Mouse (Mus musculus) adrenal gland (tissue): ENCODE data around the gene Tbcd.

Experiments
- intact Hi-C: fragments of 180-260 bp; cut with DNase I; formaldehyde crosslinking; loops from one replicate; pipeline ENCODE4 v1.15.1; 2025
- long read RNA-seq, 2 experiments: library from polyadenylated mRNA; unstranded; transcript quantifications; one replicate each; pipeline ENCODE4 v2.0.0; 2020; ENCODE audit warnings: borderline replicate concordance in 1 of 2; ENCODE audit not compliant: insufficient replicate concordance in 1 of 2

The Tbcd gene
- long read RNA-seq, experiment 1, full-length matches to known transcripts = 2 of 5 reads
- long read RNA-seq, experiment 1, partial matches to known transcripts = 2 of 5 reads
- long read RNA-seq, experiment 1, other reads (novel, unspliced or antisense) = 1 of 5 reads
- long read RNA-seq, experiment 2, partial matches to known transcripts = 0 of 3 reads
- long read RNA-seq, experiment 2, other reads (novel, unspliced or antisense) = 3 of 3 reads

- intact Hi-C loops = no loop called here
Measured at GRCm38 (mm10) chr11:121451753-121452635, at the start of gene Tbcd. TSS of gene Tbcd (plus strand) at chr11:121451949.

DNA sequence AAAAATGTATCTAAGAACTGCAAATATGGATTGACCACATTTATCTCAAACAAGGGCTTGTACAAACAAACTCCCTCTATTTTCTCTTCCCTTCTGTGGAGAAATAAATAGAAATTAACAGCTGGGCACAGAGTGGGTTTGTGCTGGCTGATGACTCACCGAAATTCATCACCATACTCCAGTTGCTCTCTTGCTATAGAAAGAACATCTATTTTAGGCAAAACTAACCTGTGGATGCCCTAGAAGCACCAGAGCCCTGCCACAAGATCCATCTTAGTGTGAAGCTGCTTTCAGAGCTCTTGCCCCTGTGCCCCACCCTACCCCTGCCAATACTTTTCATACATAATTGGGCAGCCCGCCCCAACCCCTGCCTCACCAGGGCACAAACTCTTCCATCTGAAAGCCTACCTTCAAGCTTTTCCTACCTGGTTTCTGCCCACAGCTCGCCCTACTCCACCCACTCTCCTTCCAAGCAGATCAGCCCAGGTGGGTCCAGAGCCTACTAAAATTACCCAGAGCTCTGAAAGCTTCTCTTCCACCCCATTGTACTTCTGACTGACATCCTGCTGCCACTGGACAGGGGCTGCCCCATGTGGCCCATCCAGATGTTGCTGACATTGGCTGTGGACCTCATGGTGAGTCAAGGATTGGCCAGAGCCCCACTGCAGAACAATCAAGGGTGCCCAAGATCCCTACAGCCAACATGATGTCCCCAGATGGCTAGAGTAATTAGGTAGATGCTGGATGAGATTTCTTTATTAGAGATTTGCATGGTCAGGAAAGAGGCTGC is 44.2 kb upstream of the Tbcd start:
- intact Hi-C loops = no loop called here

- intact Hi-C loops = loop anchor here (5.0 kb wide), 1 partner anchor 57 kb away; no protein-coding TSS in a partner anchor
Measured at GRCm38 (mm10) chr11:121414762-121415161, 37.0 kb upstream of the Tbcd start.

DNA sequence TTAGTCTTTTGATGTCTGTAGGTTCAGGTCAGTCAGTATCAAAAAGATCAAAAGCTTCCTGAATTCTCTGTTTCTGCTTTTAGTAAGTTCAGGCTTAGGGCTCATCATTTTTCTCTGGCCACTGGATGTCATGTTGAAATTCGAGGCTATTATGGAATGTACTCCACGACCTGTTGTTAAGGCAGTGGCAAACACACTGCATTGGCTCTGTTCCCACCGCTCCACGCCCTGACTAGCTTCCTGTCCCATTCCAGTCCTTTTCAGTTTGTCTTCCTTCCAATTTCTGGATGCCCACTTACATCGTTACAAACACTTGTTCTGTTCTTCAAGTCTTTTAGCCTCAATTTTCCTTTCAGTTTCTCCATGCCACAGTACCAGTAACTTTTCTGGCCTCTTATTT is 36.4 kb upstream of the Tbcd start:
- intact Hi-C loops = loop anchor here (5.0 kb wide), 1 partner anchor 58 kb away; no protein-coding TSS in a partner anchor

- intact Hi-C loops = loop anchor here (5.0 kb wide), 1 partner anchor 61 kb away; no protein-coding TSS in a partner anchor
Measured at GRCm38 (mm10) chr11:121417971-121418370, 33.8 kb upstream of the Tbcd start.

DNA sequence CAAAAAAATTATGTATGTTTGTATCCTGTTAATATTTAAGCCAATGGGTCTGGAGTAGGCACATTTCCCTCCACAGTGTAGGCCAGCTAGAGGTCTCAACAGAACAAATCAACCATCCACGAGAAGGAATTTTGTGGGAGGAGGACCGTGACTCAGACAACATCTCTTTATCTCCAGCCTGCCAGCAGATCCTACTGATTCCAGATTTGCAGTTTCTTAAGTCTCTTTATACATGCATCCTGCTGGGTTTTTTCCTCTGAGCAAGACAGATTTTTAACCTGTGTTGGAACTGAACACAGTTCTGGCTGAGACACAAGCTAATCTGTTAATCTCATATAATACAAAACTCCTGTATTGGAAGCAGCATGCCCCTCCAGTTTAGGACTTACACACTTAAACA is 32.8 kb upstream of the Tbcd start:
- intact Hi-C loops = loop anchor here (5.0 kb wide), 1 partner anchor 62 kb away; no protein-coding TSS in a partner anchor

DNA sequence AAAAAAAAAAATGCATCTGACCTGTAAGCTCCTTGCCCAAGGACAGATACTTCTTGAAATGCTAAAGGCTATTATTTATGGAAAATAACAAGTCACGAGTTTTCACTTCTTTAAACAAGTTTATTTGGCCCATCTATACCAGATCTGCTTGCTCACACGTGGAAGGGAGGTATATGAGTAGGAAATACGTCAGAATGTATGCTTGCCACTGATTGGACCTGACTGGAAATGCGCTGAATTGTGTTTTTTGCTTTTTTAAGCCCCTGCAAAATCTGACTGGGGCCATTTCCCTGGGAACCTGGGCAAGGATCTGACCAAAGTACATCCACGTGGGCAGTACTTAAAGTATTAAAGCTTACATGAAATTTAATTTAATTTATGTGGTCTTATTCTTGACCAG is 31.4 kb upstream of the Tbcd start:
- intact Hi-C loops = no loop called here

DNA sequence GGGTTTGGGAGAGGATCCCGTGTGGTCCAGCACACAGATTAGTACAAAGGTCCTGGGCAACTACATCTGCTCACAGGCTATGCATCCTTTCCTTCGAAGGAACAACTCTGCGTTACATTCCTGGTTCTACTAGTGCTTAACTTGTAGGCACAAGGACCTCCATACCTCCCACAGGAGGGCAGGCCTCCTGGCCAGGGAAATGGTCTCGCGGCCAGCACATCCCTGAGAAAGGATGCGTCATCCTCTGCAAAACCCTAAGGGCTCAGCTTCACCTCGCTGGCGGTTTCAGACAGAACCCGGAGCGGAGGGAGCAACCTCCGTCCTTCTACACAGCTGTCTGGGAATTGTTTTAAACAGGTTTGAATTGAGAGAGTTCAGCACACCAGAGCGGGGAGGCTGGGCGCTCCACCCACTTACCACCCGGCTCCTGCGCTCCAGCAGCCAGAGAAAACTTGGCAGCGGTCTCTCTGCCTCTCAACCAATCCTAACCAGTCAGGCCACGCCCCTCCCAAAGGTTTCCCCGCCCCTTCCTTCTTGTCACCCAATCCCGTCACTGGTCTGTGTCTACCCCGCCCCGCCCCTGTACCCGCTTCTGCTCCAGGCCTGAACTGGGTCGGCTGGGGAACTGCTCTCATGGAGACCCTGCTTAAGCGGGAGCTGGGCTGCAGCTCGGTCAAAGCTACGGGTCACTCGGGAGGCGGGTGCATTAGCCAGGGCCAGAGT is 30.8 kb upstream of the Tbcd start, which contains the start of gene Fn3krp:
Fn3krp (plus strand) TSS at position 572 of the 723 bp plus-strand sequence.
- intact Hi-C loops = no loop called here

DNA sequence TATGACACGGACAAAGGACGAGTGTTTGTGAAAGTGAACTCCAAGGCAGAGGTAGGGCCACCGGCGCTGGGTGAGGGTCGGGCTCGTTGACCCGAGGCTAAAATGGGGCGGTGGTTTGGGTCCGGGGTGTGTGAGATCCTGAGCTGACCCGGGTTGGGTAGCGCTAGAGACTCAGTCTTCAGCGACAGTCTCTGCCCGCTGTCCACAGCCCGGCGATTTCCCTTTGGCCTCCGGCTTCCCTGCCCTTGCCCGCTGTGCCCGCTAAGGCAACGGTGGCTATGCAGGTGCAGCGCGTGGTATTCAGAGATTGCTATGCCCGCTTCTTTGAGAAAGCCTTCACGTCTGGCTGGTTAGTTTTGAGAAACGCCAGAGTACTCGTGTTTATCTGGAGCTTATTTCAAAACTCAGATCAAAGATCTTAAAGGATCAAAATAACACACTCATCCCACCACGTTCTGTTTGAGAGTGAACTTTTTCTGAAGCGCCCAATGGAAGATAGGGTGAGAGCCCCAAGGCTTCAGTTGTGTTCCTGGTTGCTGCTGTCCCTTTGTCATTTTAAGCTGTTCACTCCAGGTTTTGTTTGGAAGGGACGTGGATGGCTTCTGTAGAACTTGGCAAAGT is 30.1 kb upstream of the Tbcd start:
- intact Hi-C loops = no loop called here

DNA sequence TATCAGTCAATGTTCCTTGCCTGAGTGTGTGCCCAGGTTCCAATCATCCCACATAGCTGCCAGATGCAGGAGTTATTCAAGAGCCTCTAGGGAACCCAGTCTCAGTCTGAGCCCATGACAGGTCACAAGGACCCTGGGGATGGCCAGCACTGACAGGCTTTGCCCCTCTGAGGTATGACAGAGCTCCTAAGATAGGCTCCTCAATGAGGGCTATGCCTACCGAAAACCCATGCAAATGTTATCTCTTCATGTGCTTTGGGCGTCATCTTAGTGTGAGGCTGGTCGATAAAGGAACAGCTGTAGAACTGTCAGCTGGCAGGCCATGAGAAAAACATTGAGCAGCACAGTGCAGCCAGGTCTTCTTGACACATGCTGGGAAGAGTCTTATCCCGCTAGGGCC is 18.4 kb upstream of the Tbcd start:
- intact Hi-C loops = no loop called here

GRCm38 (mm10) chr11:121434156-121435155 is 17.3 kb upstream of the Tbcd start, which contains the start of gene Fn3k:
TSS of gene Fn3k (plus strand) at chr11:121434913.
- intact Hi-C loops = no loop called here

GRCm38 (mm10) chr11:121437236-121437635 is 14.5 kb upstream of the Tbcd start:
- intact Hi-C loops = no loop called here

GRCm38 (mm10) chr11:121439686-121440292 is 12.0 kb upstream of the Tbcd start:
- intact Hi-C loops = no loop called here

DNA sequence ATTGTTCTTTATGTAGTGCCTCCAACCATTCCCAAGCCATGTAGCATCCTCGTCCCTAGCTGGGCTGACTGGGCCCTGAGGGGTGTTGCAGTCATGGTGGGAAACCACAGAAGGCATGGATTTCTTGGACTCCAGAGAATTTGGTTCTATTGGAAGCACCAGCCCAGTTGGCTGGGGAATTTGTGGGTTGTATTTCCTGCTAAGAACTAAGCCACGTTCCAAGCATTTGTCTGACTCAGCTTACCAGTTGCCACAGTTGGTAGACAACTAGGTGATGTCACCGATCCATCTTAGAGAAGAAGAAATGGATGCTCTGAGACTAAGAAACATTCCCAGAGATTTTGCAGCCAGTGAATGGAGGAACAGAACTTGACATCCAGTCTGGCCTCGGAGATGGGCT is 10.1 kb upstream of the Tbcd start:
- intact Hi-C loops = no loop called here

- intact Hi-C loops = no loop called here
Measured at GRCm38 (mm10) chr11:121442076-121442475, 9.7 kb upstream of the Tbcd start.

DNA sequence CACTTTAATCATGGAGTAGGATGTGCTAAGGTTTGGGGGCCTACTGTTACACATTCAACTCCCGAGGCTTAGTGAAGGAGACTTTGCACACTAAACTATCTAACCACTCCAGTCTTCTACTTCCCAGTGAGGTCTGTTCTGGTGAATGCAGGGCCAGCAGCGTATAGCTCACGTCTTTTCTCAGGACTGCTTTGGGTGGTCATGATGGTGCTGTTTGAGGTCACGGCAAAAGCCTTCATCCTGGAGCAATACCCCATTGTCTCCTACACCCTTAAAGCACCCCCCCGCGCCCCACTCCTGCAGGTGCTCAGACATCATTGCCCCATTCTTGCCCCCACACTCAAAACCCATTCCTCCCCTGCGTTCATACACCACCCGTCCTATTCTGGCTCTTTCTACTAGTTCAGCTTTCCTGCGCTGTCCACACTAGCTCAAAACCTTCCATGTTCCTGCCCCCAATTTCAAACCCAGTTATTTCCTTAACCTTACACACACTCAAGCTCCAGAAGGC is 478 bp upstream of the Tbcd start:
- intact Hi-C loops = no loop called here

GRCm38 (mm10) chr11:121457874-121458273 is 6.1 kb downstream of the Tbcd start:
- intact Hi-C loops = no loop called here

DNA sequence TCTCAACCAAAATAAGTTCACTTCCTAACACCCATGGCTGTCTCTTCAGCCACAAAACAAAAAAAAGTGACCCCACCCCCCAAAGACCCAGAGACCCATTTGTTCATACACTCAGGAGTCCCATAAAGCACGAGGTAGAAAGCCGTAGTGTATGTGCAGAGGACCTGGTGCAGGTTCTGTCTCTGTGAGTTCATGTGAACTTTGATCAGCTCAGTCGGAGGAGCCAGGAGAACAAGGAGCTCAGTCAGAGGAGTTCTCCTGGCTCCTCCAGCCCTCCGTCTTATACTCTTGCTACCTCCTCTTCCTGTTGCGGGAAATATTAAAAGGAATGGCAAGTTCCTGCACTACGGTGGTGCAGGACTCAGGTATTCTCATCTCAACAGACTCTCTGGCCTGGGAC is 15.7 kb downstream of the Tbcd start:
- intact Hi-C loops = no loop called here
